Comparison of ENCODE assay signal across 19 mouse cellular contexts in the genomic region with DNA sequence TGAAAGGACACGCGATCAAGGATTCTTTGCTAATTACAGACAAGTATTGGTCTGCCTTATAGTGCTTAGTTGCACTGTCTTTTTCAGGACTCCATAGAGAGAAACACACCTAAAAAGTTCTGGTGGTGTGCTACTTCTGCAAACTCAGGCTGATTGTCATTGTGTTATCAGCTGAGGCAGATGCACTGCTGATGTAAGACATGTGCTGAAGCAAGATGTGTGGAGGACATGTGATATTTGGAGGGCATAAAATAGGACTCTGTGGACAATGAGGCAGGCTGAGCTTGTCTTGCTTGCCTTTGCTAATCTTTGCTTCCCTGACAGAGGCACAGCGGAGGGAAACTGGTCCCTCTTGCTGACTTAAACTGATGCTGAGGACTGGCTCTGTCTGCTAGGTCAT.
DNase-seq lines count a peak whose midpoint lies in the region; ATAC-seq lines count a peak whose summit lies in the region.
"Had no signal": no experiment of that assay in that cellular context is flagged by ENCODE, and none has a peak within 500 bp of the region (broad histone marks: within the 10 kb centered on the region; RNA-seq: fewer than 3 reads in every experiment).

No protein-coding gene starts in this region.

- peak overlapping the region; percentile 19 for H3K4me3 ChIP-seq in megakaryocyte, embryonic 14.5 days (replicated peaks)
- H3K4me3 ChIP-seq: embryonic facial prominence, embryonic 12.5 days; embryonic facial prominence, embryonic 15.5 days; hindbrain, embryonic 12.5 days; hindbrain, embryonic 15.5 days had no signal

- peaks cover 5% of the 10 kb centered on the region for H3K4me1 ChIP-seq in megakaryocyte, embryonic 14.5 days
- H3K4me1 ChIP-seq: embryonic facial prominence, embryonic 12.5 days; embryonic facial prominence, embryonic 15.5 days; hindbrain, embryonic 12.5 days; hindbrain, embryonic 15.5 days had no signal

- H3K27me3 ChIP-seq in megakaryocyte, embryonic 14.5 days (replicated peaks): no peaks in the 10 kb centered on the region
- H3K27me3 ChIP-seq: embryonic facial prominence, embryonic 12.5 days; embryonic facial prominence, embryonic 15.5 days; hindbrain, embryonic 12.5 days; hindbrain, embryonic 15.5 days had no signal

- DNase-seq in 416B (ENCODE audit: low read depth) (peak; percentile 44), MEL-GATA-1-ER (ENCODE audit: extremely low read depth, low read depth) (peak; percentile 40)
- DNase-seq in urinary bladder, postnatal 36 days (ENCODE audit: low spot score in 2 of 2): no peak
- DNase-seq in cerebellum, adult 18-20 months: no peak
- DNase-seq: adrenal gland, adult 2 months; adrenal gland, postnatal 14 days; cerebellum, adult 11 months; cerebellum, adult 8-10 months; cerebellum, postnatal 10 days; forebrain, postnatal 0 days; gastrocnemius, postnatal 25 days had no signal

- no peaks in the 10 kb centered on the region for H3K36me3 ChIP-seq in megakaryocyte, embryonic 14.5 days (replicated peaks; ENCODE audit: low read length)
- H3K36me3 ChIP-seq: embryonic facial prominence, embryonic 12.5 days; embryonic facial prominence, embryonic 15.5 days; hindbrain, embryonic 12.5 days; hindbrain, embryonic 15.5 days had no signal

- no peak for ATAC-seq in CD4-positive, CD25-positive, alpha-beta regulatory T cell, adult 4 months
- ATAC-seq: forebrain, embryonic 14.5 days; forebrain, postnatal 0 days; intestine, postnatal 0 days had no signal

- no peaks in the 10 kb centered on the region for H3K9me3 ChIP-seq in megakaryocyte, embryonic 14.5 days
- H3K9me3 ChIP-seq: embryonic facial prominence, embryonic 12.5 days; embryonic facial prominence, embryonic 15.5 days; hindbrain, embryonic 12.5 days; hindbrain, embryonic 15.5 days had no signal

Comparison
In these comparisons a context has a peak if more than half of its experiments do, and no peak if none do; other contexts are left out.
1. DNase-seq: peak in 416B (single experiment) and MEL-GATA-1-ER (single experiment); none in urinary bladder, postnatal 36 days (0 of 2) and cerebellum, adult 18-20 months (0 of 2).